Mouse (Mus musculus) intestine, embryonic 15.5 days (tissue): Measurements from ENCODE around the gene Cox19. TPM values are rescaled to one million over a fixed set of nuclear protein-coding genes. Genes with fewer than 3 reads are reported as not detected.
A peak's percentile ranks its signal among the peaks of the same experiment; 100 is the strongest.

Source experiments
- ATAC-seq: fragments of 200-750 bp; cut with Nextera tagmentation; 2 replicates; pipeline ENCODE4 v1.8.0; 2017; ENCODE audit warnings: moderate TSS enrichment, moderate library complexity
- H3K27ac ChIP-seq: fragments of 300-500 bp; sonication (generic); 2 replicates; pipeline ENCODE4 v1.5.1; 2015; ENCODE audit warnings: mild to moderate bottlenecking, inconsistent platforms
- H3K27me3 ChIP-seq: fragments of 300-500 bp; sonication (generic); replicated peaks from 2 replicates; pipeline ENCODE4 v1.6.1; 2015; ENCODE audit warnings: inconsistent platforms
- H3K36me3 ChIP-seq: fragments of 300-500 bp; sonication (generic); 2 replicates; pipeline ENCODE4 v1.6.1; 2015; ENCODE audit warnings: inconsistent platforms
- H3K4me1 ChIP-seq: fragments of 300-500 bp; sonication (generic); replicated peaks from 2 replicates; pipeline ENCODE4 v1.6.1; 2015; ENCODE audit warnings: inconsistent platforms
- H3K4me2 ChIP-seq: fragments of 300-500 bp; sonication (generic); replicated peaks from 2 replicates; pipeline ENCODE4 v1.6.1; 2015; ENCODE audit warnings: mild to moderate bottlenecking, inconsistent platforms
- H3K4me3 ChIP-seq: fragments of 300-500 bp; sonication (generic); replicated peaks from 2 replicates; pipeline ENCODE4 v1.5.1; 2015; ENCODE audit warnings: inconsistent platforms
- H3K9ac ChIP-seq: fragments of 300-500 bp; sonication (generic); 2 replicates; pipeline ENCODE4 v1.6.1; 2015; ENCODE audit warnings: inconsistent platforms
- H3K9me3 ChIP-seq: fragments of 300-500 bp; sonication (generic); 2 replicates; pipeline ENCODE4 v1.6.1; 2016; ENCODE audit warnings: inconsistent platforms
- WGBS: fragments of 180-500 bp; shearing (Covaris S2); methylation state at CpG from one replicate; pipeline ENCODE4 v1.1.7; 2015; 5-methylcytosine and 5-hydroxymethylcytosine counted together
- polyA plus RNA-seq: library from polyadenylated mRNA; unstranded; fragments of >200 nt; fragmentation: Nextera tagmentation; extraction: Ambion mirVana; gene quantifications from 2 replicates; pipeline ENCODE4 v1.2.1, GENCODE M21; 2015

Cox19 gene
- polyA plus RNA-seq, 1 experiment from 2014 or later = 162 TPM

DNA sequence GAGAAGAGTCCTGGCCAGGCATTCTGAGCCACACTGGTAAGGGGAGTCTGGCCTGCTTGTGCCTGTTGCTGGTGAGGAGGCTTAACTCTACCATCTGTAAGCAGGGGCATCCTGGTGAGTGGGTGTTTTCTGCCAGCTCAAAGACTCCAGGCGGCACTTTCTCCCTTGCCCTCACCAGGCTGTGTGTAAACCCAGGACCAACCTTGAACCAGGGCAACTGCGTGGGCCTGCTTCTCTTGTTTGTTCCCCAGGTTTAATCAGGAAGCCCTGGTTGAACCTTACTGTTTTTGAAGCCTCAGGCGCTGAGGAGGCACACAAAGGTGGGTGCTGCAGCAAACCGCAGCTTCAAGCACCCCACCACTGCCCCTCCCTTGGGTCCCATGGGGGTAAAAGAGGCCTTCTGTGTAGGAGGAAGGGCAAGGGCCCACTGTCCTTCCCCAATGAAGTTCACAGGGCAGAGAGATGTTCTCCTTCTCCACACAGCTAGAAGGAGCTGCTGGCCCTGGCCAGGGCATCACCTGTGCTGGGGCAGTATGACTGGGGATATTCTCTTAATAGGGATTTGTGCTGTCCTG is 16.8 kb upstream of the Cox19 start:
- no peak overlapping the region; the same call in 1 of the 2 replicates for H3K9ac ChIP-seq
- H3K4me3 ChIP-seq = no peak overlapping the region
- H3K27ac ChIP-seq = no peak overlapping the region
- H3K4me1 ChIP-seq = peaks cover 24% of the 10 kb centered on the region
- H3K4me2 ChIP-seq = no peak overlapping the region
- no peaks in the 10 kb centered on the region for H3K9me3 ChIP-seq
- WGBS = 83% methylated on average over 4 of the region's 4 CpGs
- no peaks in the 10 kb centered on the region for H3K36me3 ChIP-seq
- no peak for ATAC-seq
- no peaks in the 10 kb centered on the region for H3K27me3 ChIP-seq

DNA sequence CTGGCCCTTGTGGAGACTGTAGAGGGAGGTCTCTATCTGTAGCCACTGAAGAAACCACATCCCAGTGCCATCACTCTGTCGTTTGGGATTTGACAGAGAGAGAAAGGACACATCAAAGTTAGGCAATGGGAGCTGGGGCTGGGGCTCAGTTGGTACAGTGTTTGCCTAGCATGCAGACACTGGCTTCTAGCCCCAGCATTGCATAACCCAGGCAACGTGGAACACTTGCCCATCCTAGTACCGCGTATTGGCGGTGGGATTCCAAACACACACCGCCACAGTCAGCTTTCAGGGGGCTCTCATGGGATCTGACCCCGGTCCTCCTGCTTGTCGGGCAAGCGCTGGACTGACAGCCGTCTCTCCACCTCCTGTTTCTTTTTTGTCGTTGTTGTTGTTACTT is 15.3 kb upstream of the Cox19 start:
- H3K9ac ChIP-seq = no peak overlapping the region
- peaks cover 15% of the 10 kb centered on the region for H3K4me1 ChIP-seq
- H3K27ac ChIP-seq = no peak overlapping the region
- H3K4me3 ChIP-seq = no peak overlapping the region
- H3K36me3 ChIP-seq = no peaks in the 10 kb centered on the region
- H3K4me2 ChIP-seq = no peak overlapping the region
- H3K27me3 ChIP-seq = no peaks in the 10 kb centered on the region
- H3K9me3 ChIP-seq = no peaks in the 10 kb centered on the region
- WGBS = 78% methylated on average over 11 of the region's 11 CpGs
- ATAC-seq = no peak

DNA sequence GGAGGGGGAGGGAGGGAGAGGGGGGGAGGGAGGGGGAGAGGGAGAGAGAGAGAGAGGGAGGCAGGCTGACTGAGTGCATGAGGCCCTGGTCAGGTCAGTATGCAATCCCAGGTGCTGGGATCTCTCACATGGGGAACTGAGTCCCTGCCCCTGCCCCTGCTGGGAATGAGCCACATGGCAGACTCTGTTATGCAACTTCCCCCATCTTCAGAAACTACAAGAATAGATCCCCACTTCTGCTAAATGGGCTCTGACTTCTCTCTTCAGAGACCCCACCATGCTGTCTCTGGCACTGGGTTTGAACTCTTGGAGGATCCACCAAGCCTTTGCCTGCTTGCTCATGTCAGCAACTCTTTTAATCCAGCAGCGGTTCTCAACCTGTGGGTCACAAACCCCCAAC is 14.6 kb upstream of the Cox19 start:
- WGBS = 77% methylated on average over 1 of the region's 1 CpGs
- Histone ChIP-seq H3K4me1 (peaks cover 12% of the 10 kb centered on the region), H3K36me3 (no peaks in the 10 kb centered on the region), H3K9me3 (no peaks in the 10 kb centered on the region), H3K9ac (no peak overlapping the region), H3K4me2 (no peak overlapping the region), H3K4me3 (no peak overlapping the region), H3K27me3 (no peaks in the 10 kb centered on the region), H3K27ac (no peak overlapping the region)
- ATAC-seq = no peak

DNA sequence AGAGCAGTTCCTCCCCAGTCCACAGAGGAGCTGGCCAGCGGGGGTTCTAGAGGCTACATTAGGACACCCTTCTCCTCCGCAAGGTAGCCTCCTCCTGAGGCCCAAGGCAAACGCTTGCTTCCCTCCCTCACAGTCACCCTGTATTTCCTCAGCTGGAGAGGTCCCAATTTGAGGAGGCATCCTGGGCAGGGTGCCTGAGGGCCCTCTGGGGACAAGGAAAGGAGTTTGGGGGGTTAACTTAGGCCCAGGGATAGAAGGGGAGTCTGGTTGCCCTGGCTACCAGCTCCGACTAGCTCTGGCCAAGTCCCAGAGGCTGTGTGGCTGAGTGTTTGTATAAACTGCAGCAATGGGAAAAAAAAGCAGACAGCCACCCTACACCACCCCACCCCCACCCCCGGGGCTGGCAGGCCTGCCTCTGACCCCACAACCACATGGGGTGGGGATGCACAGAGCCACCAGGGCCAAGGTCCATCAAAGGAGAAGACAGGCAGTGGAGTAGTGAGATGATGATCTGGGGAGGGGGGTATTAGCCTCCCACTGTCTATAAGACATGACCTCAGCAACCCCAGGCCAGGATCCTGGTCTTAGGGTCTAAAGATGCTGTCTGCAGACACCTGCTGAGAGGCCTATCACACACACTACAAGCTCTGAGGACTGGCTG is 13.8 kb upstream of the Cox19 start:
- peaks cover 12% of the 10 kb centered on the region for H3K4me1 ChIP-seq
- no peak overlapping the region for H3K4me2 ChIP-seq
- H3K27me3 ChIP-seq = no peaks in the 10 kb centered on the region
- H3K4me3 ChIP-seq = no peak overlapping the region
- H3K36me3 ChIP-seq = no peaks in the 10 kb centered on the region
- WGBS = 31% methylated on average over 5 of the region's 5 CpGs
- no peak for ATAC-seq
- no peak overlapping the region for H3K27ac ChIP-seq
- H3K9me3 ChIP-seq = no peaks in the 10 kb centered on the region
- H3K9ac ChIP-seq = peak overlapping the region; percentile 8; the same call in 1 of the 2 replicates

DNA sequence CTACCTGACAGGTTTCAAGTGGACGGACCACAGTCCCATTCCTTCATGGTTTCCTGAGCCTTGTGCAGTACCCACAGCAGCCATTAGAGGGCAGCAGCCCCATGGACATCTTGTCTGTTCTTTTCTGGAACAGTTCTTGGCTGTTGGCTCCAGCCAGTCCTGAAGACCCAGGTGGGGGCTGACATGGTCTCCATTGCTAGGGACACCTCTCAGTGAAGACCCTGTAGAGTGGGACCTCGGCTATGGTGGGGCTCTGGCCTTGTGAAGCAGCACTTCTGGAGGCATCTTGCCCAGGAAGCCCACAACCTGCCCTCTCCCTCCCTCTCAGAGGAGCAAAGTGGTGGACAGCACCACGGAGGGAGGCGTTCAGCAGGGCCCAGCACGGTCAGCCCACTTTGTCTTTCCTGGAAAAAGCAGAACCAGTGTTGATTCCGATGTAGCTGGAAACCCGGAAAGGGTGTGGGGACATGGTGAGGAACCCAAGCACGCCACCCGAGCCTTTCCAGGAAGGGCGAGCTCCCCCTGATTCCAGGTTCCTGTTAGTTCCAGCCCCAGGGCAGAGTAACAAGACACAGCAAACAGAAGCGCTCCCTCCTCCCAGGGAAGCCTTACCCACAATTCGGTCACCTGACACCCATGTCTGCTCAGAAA is 13.2 kb upstream of the Cox19 start:
- H3K27me3 ChIP-seq = no peaks in the 10 kb centered on the region
- 0 out of 2 replicates have a peak overlapping the region, but pooled peaks have one; percentile 23 for H3K4me2 ChIP-seq
- H3K36me3 ChIP-seq = no peaks in the 10 kb centered on the region
- ATAC-seq = peak; percentile 26; the same call in 1 of the 2 replicates
- H3K4me3 ChIP-seq = no peak overlapping the region
- 25% methylated on average over 12 of the region's 12 CpGs for WGBS
- peaks cover 12% of the 10 kb centered on the region for H3K4me1 ChIP-seq
- no peaks in the 10 kb centered on the region for H3K9me3 ChIP-seq
- no peak overlapping the region for H3K27ac ChIP-seq
- H3K9ac ChIP-seq = 0 out of 2 replicates have a peak overlapping the region, but pooled peaks have one; percentile 21

DNA sequence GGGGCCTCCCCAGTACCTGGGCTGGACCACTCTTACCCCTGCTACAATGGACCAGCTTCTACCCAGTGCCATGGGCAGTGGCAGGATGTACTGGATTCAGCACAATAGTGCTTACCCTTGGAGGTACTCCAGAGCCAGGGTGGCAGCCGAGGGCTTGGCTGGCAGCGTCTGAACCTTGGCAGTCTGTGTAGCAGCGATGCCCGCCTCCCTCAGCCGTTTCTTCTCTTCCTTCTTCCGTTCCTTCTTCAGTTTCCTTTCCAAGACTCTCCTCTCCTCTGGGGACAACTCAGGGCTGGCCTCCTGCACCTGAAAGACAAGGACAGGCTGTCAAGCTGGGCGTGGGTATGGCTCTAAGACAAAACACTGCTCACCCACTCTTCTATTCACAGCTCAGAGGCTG is 12.6 kb upstream of the Cox19 start:
- no peaks in the 10 kb centered on the region for H3K27me3 ChIP-seq
- no peaks in the 10 kb centered on the region for H3K36me3 ChIP-seq
- 64% methylated on average over 7 of the region's 7 CpGs for whole genome bisulfite sequencing
- no peak overlapping the region for H3K4me2 ChIP-seq
- no peak overlapping the region for H3K4me3 ChIP-seq
- H3K27ac ChIP-seq = no peak overlapping the region
- H3K9ac ChIP-seq = no peak overlapping the region
- H3K9me3 ChIP-seq = no peaks in the 10 kb centered on the region
- peaks cover 12% of the 10 kb centered on the region for H3K4me1 ChIP-seq
- ATAC-seq = no peak

DNA sequence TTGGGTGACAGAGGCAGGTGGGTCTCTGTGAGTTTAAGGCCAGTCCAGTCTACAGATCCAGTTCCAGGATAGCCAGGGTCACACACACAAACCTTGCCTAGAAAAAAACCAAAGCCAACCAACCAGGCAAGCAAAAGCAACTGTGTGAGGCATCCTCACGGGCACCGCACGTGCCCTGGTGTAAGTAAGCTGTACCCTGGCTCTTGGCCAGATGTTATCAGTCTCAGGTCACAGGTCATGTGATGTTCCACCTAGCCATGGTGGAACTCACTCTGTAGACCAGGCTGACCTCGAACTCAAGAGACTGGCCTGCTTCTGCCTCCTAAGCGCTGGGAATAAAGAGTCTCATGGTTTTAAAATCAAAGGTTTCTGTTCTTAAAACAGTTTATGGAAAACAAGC is 8.0 kb upstream of the Cox19 start:
- Histone ChIP-seq H3K9ac (no peak overlapping the region), H3K9me3 (no peaks in the 10 kb centered on the region), H3K36me3 (no peaks in the 10 kb centered on the region), H3K27me3 (no peaks in the 10 kb centered on the region; the same call in 1 of the 2 replicates), H3K27ac (no peak overlapping the region), H3K4me3 (no peak overlapping the region), H3K4me2 (no peak overlapping the region), H3K4me1 (peaks cover 22% of the 10 kb centered on the region)
- ATAC-seq = no peak
- WGBS = 85% methylated on average over 5 of the region's 5 CpGs

DNA sequence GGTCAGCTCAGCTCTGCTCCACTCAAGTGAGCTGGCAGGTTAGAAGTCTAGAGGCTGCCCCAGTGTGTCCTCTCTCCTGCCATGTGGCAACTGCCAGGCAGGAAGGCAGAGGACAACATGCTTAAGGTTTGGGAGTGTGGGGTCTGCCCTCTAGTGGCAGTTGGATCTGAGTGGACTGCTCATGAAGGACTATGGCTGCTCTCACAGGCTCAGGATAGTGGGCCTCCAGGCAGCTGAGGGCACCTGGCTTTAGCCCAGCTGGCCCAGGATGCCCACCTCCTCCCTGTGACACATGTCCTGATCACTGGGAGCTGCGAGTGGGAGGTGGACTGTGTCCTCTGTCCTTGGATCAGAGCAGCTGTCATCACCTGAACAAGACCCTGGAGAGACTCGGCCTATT is 7.4 kb upstream of the Cox19 start:
- Histone ChIP-seq H3K27me3 (no peaks in the 10 kb centered on the region; the same call in 1 of the 2 replicates), H3K4me3 (no peak overlapping the region), H3K9me3 (no peaks in the 10 kb centered on the region), H3K4me2 (no peak overlapping the region), H3K9ac (no peak overlapping the region), H3K4me1 (peaks cover 21% of the 10 kb centered on the region), H3K36me3 (no peaks in the 10 kb centered on the region), H3K27ac (no peak overlapping the region)
- ATAC-seq = peak; percentile 18; the same call in 1 of the 2 replicates
- WGBS = 77% methylated on average over 2 of the region's 2 CpGs

DNA sequence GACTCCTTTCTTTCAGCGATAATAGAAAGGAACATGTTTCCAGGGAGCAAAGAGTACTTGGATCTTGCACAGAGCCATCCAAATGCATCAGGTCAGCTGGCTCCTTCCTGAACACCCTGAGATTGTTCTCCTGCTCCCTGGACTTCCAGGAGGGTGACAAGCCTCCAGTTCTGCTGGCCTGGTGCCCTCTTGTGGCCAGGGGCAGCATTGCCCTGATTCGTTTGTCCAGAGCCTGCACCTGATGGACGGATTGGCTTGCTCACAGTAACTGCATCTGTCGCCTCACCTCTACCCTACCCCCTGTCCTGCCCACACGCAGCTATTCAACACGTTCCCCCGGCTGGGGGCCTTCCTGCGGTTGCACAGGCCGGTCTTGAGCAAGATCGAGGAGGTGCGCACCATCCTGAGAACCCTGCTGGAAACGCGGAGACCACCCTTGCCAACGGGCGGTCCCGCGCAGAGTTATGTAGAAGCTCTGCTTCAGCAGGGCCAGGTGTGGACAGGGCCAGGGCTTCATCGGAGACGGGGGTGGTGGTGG is 4.1 kb upstream of the Cox19 start:
- Histone ChIP-seq H3K4me2 (peak overlapping the region; percentile 55), H3K27me3 (no peaks in the 10 kb centered on the region; the same call in 1 of the 2 replicates), H3K4me3 (no peak overlapping the region), H3K9me3 (no peaks in the 10 kb centered on the region), H3K4me1 (peaks cover 30% of the 10 kb centered on the region), H3K27ac (peak overlapping the region; percentile 48; the same call in 1 of the 2 replicates), H3K36me3 (no peaks in the 10 kb centered on the region), H3K9ac (no peak overlapping the region)
- 36% methylated on average over 19 of the region's 19 CpGs for WGBS
- ATAC-seq = no peak

DNA sequence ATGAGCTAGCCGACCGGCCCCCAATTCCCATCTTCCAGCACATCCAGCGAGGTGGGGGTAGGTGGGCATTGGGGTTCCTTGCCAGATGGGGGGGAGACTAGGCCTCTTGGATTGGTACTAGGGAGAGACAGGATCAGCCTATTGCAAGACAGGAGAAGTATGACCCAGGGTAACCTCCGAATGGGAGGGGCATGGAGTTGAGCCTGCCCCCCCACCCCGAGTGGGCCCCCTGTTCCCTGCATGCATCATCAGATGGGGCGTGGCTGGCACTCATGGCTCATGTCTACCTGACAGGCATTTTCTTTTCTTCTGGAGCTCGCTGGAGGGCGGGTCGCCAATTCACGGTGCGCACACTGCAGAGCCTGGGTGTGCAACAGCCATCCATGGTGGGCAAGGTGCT is 2.7 kb upstream of the Cox19 start:
- Histone ChIP-seq H3K36me3 (no peaks in the 10 kb centered on the region), H3K4me3 (peak overlapping the region; percentile 40), H3K4me1 (peaks cover 39% of the 10 kb centered on the region), H3K27me3 (no peaks in the 10 kb centered on the region; the same call in 1 of the 2 replicates), H3K9ac (peak overlapping the region; percentile 34), H3K27ac (peak overlapping the region; percentile 92), H3K9me3 (no peaks in the 10 kb centered on the region), H3K4me2 (peak overlapping the region; percentile 55)
- ATAC-seq = peak; percentile 60
- WGBS = 73% methylated on average over 11 of the region's 11 CpGs

DNA sequence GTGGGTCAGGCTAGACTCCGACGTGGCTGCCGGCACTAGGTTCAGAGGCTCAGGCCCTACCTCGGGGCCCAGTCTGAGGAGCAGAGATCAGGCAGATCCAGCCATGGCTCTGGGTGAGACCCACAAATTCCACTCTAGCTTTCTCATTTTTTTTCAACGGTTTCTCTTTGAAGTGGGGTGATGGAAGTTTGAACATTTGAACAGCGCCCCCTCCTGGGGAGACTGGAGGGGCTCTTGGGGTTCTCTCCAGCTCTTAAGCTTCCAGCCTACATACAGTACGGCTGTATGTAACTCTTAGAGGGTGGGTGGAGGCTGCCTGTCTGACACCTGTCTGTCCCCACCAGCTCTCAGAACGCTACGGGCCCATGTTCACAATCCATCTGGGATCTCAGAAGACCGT is 2.3 kb upstream of the Cox19 start:
- 43% methylated on average over 10 of the region's 10 CpGs for WGBS
- peaks cover 39% of the 10 kb centered on the region for H3K4me1 ChIP-seq
- no peaks in the 10 kb centered on the region; the same call in 1 of the 2 replicates for H3K27me3 ChIP-seq
- no peaks in the 10 kb centered on the region for H3K36me3 ChIP-seq
- peak overlapping the region; percentile 92 for H3K27ac ChIP-seq
- peak; percentile 31 for ATAC-seq
- H3K4me3 ChIP-seq = peak overlapping the region; percentile 40
- peak overlapping the region; percentile 55 for H3K4me2 ChIP-seq
- peak overlapping the region; percentile 39 for H3K9ac ChIP-seq
- H3K9me3 ChIP-seq = no peaks in the 10 kb centered on the region

DNA sequence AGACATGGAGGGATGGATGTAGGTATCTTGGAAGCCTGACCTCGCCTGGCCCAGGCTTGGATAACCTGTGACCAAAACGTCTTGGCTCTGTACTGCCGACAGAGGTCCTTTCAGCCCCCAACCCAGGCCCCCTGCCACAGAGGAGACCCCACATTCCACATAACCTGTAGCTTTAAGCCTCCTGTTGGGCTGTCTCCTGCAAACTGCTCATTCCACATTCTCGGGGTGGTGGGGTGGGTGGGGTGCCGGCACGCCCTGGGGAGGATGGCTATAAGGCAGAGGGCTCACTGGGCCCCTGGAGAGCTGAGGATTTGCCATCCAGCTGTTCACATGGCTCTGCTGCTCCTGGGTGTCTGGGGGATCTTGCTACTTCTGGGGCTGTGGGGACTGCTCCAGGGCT is 1.1 kb upstream of the Cox19 start, which contains the start of gene Cyp2w1:
Gene Cyp2w1, plus strand, starts transcription at position 301 of the 400 bp plus-strand sequence.
- 0 out of 2 replicates have a peak, but pooled peaks have one; percentile 5 for ATAC-seq
- peak within 1 kb of the TSS; percentile 92 for H3K27ac ChIP-seq
- H3K36me3 ChIP-seq = no peaks in the 10 kb centered on the region
- no peaks in the 10 kb centered on the region for H3K9me3 ChIP-seq
- H3K9ac ChIP-seq = peak within 1 kb of the TSS; percentile 50
- H3K4me3 ChIP-seq = peak within 1 kb of the TSS; percentile 40
- H3K27me3 ChIP-seq = no peaks in the 10 kb centered on the region; the same call in 1 of the 2 replicates
- H3K4me1 ChIP-seq = peaks cover 39% of the 10 kb centered on the region
- peak within 1 kb of the TSS; percentile 55 for H3K4me2 ChIP-seq
- 47% methylated on average over 6 of the region's 6 CpGs for WGBS
